Mouse (Mus musculus) MEL (cell line): ENCODE data around the gene Serhl. TPM values are rescaled to one million over a fixed set of nuclear protein-coding genes. Genes with fewer than 3 reads are reported as not detected.
A peak's percentile ranks its signal among the peaks of the same experiment; 100 is the strongest.

Source experiments
- DNase-seq: peaks from one replicate; pipeline ENCODE4 v3.0.0; 2011; ENCODE audit warnings: low read depth, low spot score
- H3K27ac ChIP-seq: 2 replicates; pipeline ENCODE4 v1.5.1; 2012; ENCODE audit warnings: low read depth, mild to moderate bottlenecking, control low read depth, low read length, moderate library complexity; ENCODE audit not compliant: control insufficient read depth
- H3K27me3 ChIP-seq, 2 experiments: fragments of 150-350 bp in 1 of 2; sonication (generic) in 1 of 2; 2 replicates each; pipeline ENCODE4 v1.6.1; 2012; ENCODE audit warnings: low read length in 2 of 2, mild to moderate bottlenecking in 2 of 2, improper control_type of control experiment in 1 of 2, moderate library complexity in 1 of 2; ENCODE audit not compliant: insufficient read depth in 2 of 2, control insufficient read depth in 1 of 2
- H3K36me3 ChIP-seq, 2 experiments: 2 replicates each; pipeline ENCODE4 v1.6.1; 2012 to 2014; ENCODE audit warnings: low read length in 2 of 2, improper control_type of control experiment in 1 of 2, inconsistent platforms in 1 of 2, mild to moderate bottlenecking in 1 of 2; ENCODE audit not compliant: insufficient read depth in 2 of 2, control insufficient read depth in 1 of 2
- H3K4me1 ChIP-seq, 2 experiments: fragments of 150-350 bp in 1 of 2; sonication (generic) in 1 of 2; 2 replicates each; pipeline ENCODE4 v1.6.1; 2012; ENCODE audit warnings: low read length in 2 of 2, improper control_type of control experiment in 1 of 2, mild to moderate bottlenecking in 1 of 2; ENCODE audit not compliant: insufficient read depth in 2 of 2, control insufficient read depth in 1 of 2
- H3K4me3 ChIP-seq, 2 experiments: fragments of 150-350 bp in 1 of 2; sonication (generic) in 1 of 2; 2 replicates each; pipeline ENCODE4 v1.5.1; 2012; ENCODE audit warnings: low read depth in 2 of 2, low read length in 2 of 2, mild to moderate bottlenecking in 2 of 2, moderate library complexity in 2 of 2, control low read depth in 1 of 2, improper control_type of control experiment in 1 of 2; ENCODE audit not compliant: control insufficient read depth in 1 of 2, insufficient read depth in 1 of 2
- H3K79me2 ChIP-seq: 2 replicates; pipeline ENCODE4 v1.6.1; 2012; ENCODE audit warnings: mild to moderate bottlenecking, low read length, moderate library complexity; ENCODE audit not compliant: control insufficient read depth, poor library complexity, insufficient read depth
- H3K9ac ChIP-seq: 2 replicates; pipeline ENCODE4 v1.6.1; 2012; ENCODE audit warnings: low read depth, mild to moderate bottlenecking, control low read depth, low read length, moderate library complexity; ENCODE audit not compliant: control insufficient read depth, poor library complexity, severe bottlenecking
- H3K9me3 ChIP-seq: fragments of 150-350 bp; sonication (generic); replicated peaks from 2 replicates; pipeline ENCODE4 v1.6.1; 2012; ENCODE audit warnings: mild to moderate bottlenecking, low read length, improper control_type of control experiment, moderate library complexity; ENCODE audit not compliant: insufficient read depth
- CHD1 ChIP-seq: IDR thresholded peaks from 2 replicates; pipeline ENCODE4 v1.6.1; 2012; ENCODE audit warnings: low read depth, mild to moderate bottlenecking, inconsistent platforms, low read length, improper control_type of control experiment
- CHD2 ChIP-seq: IDR thresholded peaks from 2 replicates; pipeline ENCODE4 v1.6.1; 2011; ENCODE audit warnings: low read length, improper control_type of control experiment
- CTCF ChIP-seq, 3 experiments: IDR thresholded peaks in 2 of 3; conservative IDR thresholded peaks in 1 of 3; 2 replicates each; pipeline ENCODE4 v1.5.1; 2011 to 2012; ENCODE audit warnings: low read length in 3 of 3, low read depth in 2 of 3, mild to moderate bottlenecking in 2 of 3, improper control_type of control experiment in 1 of 3, inconsistent platforms in 1 of 3, mixed read lengths in 1 of 3, moderate library complexity in 1 of 3; ENCODE audit not compliant: control insufficient read depth in 1 of 3, insufficient read depth in 1 of 3, poor library complexity in 1 of 3, severe bottlenecking in 1 of 3
- E2F4 ChIP-seq: IDR thresholded peaks from 2 replicates; pipeline ENCODE4 v1.6.1; 2011; ENCODE audit warnings: low read depth, low read length, improper control_type of control experiment, borderline replicate concordance
- ELF1 ChIP-seq: IDR thresholded peaks from 2 replicates; pipeline ENCODE4 v1.6.1; 2014; ENCODE audit warnings: low read depth, mild to moderate bottlenecking, inconsistent platforms, low read length, improper control_type of control experiment, moderate library complexity
- ETS1 ChIP-seq: IDR thresholded peaks from 2 replicates; pipeline ENCODE4 v1.6.1; 2012; ENCODE audit warnings: low read depth, mild to moderate bottlenecking, inconsistent platforms, low read length, improper control_type of control experiment, moderate library complexity
- GATA1 ChIP-seq: IDR thresholded peaks from 2 replicates; pipeline ENCODE4 v1.6.1; 2011; ENCODE audit warnings: low read depth, low read length, improper control_type of control experiment
- JUND ChIP-seq: IDR thresholded peaks from 2 replicates; pipeline ENCODE4 v1.6.1; 2011; ENCODE audit warnings: low read depth, mild to moderate bottlenecking, improper control_type of control experiment, low read length
- KAT2A ChIP-seq: conservative IDR thresholded peaks from 2 replicates; pipeline ENCODE4 v1.6.1; 2012; ENCODE audit warnings: low read depth, low read length, improper control_type of control experiment, inconsistent platforms
- MAX ChIP-seq: IDR thresholded peaks from 2 replicates; pipeline ENCODE4 v1.6.1; 2011; ENCODE audit warnings: low read length, improper control_type of control experiment
- MAZ ChIP-seq: IDR thresholded peaks from 2 replicates; pipeline ENCODE4 v1.6.1; 2012; ENCODE audit warnings: low read depth, mild to moderate bottlenecking, inconsistent platforms, low read length, improper control_type of control experiment
- MYC ChIP-seq: IDR thresholded peaks from 2 replicates; pipeline ENCODE4 v1.6.1; 2011; ENCODE audit warnings: low read depth, mild to moderate bottlenecking, low read length, improper control_type of control experiment, moderate library complexity
- NELFE ChIP-seq: IDR thresholded peaks from 2 replicates; pipeline ENCODE4 v1.6.1; 2011; ENCODE audit warnings: low read depth, low read length, improper control_type of control experiment
- POLR2A ChIP-seq, 2 experiments: IDR thresholded peaks; 2 replicates each; pipeline ENCODE4 v1.6.1; 2011 to 2012; ENCODE audit warnings: low read length in 2 of 2, mild to moderate bottlenecking in 2 of 2, control low read depth in 1 of 2, improper control_type of control experiment in 1 of 2, low read depth in 1 of 2, moderate library complexity in 1 of 2; ENCODE audit not compliant: control insufficient read depth in 1 of 2, insufficient read depth in 1 of 2, poor library complexity in 1 of 2
- POLR2AphosphoS5 ChIP-seq: IDR thresholded peaks from 2 replicates; pipeline ENCODE4 v1.6.1; 2012; ENCODE audit warnings: low read depth, borderline replicate concordance, mild to moderate bottlenecking, inconsistent platforms, low read length, moderate library complexity, mixed read lengths
- SIN3A ChIP-seq: IDR thresholded peaks from 2 replicates; pipeline ENCODE4 v1.6.1; 2012; ENCODE audit warnings: low read length, improper control_type of control experiment, inconsistent platforms
- SMC3 ChIP-seq: IDR thresholded peaks from 2 replicates; pipeline ENCODE4 v1.6.1; 2011; ENCODE audit warnings: low read depth, low read length, improper control_type of control experiment
- TAL1 ChIP-seq: IDR thresholded peaks from 2 replicates; pipeline ENCODE4 v1.6.1; 2012; ENCODE audit warnings: mild to moderate bottlenecking, inconsistent platforms, low read length, moderate library complexity, mixed read lengths
- TBP ChIP-seq: IDR thresholded peaks from 2 replicates; pipeline ENCODE4 v1.8.0; 2011; ENCODE audit warnings: low read depth, low read length, improper control_type of control experiment
- TCF12 ChIP-seq: IDR thresholded peaks from 2 replicates; pipeline ENCODE4 v1.6.1; 2014; ENCODE audit warnings: low read depth, mild to moderate bottlenecking, inconsistent platforms, low read length, improper control_type of control experiment, moderate library complexity
- USF1 ChIP-seq: IDR thresholded peaks from 2 replicates; pipeline ENCODE4 v1.6.1; 2014; ENCODE audit warnings: low read depth, mild to moderate bottlenecking, inconsistent platforms, low read length, improper control_type of control experiment, moderate library complexity
- USF2 ChIP-seq, 2 experiments: IDR thresholded peaks; 2 replicates each; pipeline ENCODE4 v1.6.1; 2011 to 2012; ENCODE audit warnings: improper control_type of control experiment in 2 of 2, low read length in 2 of 2, borderline replicate concordance in 1 of 2, inconsistent platforms in 1 of 2, low read depth in 1 of 2, mild to moderate bottlenecking in 1 of 2; ENCODE audit not compliant: insufficient read depth in 1 of 2
- ZC3H11A ChIP-seq: IDR thresholded peaks from 2 replicates; pipeline ENCODE4 v1.6.1; 2012; ENCODE audit warnings: low read depth, mild to moderate bottlenecking, inconsistent platforms, low read length, improper control_type of control experiment
- ZMIZ1 ChIP-seq: IDR thresholded peaks from 2 replicates; pipeline ENCODE4 v1.6.1; 2012; ENCODE audit warnings: low read depth, mild to moderate bottlenecking, inconsistent platforms, low read length, improper control_type of control experiment, moderate library complexity
- polyA plus RNA-seq, 2 experiments: library from polyadenylated mRNA; stranded (reverse) in 1 of 2; unstranded in 1 of 2; fragments of >175 nt in 1 of 2; fragments of >200 nt in 1 of 2; gene quantifications; 2 replicates each; pipeline versions ENCODE4 v1.2.1 to v1.2.4; 2012; ENCODE audit warnings: low replicate concordance in 2 of 2, low read depth in 1 of 2; ENCODE audit not compliant: insufficient read length in 2 of 2, insufficient read depth in 1 of 2, missing spikeins in 1 of 2
- total RNA-seq: library from RNA; depleted of rRNA; stranded (reverse); fragments of 300-350 nt; gene quantifications from 2 replicates; pipeline ENCODE4 v1.2.3, GENCODE M21; 2012

The Serhl gene
- total and polyA plus RNA-seq, 3 experiments = 19.6 to 57.3 TPM; not detected in 1

DNA sequence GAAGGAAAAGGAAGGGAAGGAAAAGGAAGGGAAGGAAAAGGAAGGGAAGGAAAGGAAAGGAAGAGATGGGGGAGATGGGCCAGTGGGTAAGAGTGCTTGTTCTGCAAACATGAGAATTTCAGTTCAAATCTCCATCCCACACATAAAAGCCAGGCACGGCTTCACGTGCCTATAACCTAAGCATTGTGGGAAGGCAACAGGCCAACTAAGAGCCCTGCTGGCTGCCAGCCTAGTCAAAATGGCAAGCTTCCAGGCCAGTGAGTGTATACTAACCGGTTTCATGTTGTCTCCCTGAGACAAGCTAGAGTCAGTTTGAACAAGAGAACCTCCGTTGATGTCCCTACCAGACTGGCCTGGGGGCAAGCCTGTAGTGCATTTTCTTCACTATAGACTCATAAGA lies 23.8 kb upstream of the Serhl start (continued):
- TF ChIP-seq CHD1 (no peak), E2F4 (no peak), ZMIZ1 (no peak), POLR2AphosphoS5 (no peak), MYC (no peak), TBP (no peak), JUND (no peak), ZC3H11A (no peak), CTCF (IDR thresholded peaks at IDR 0.05 in 2 of 3, conservative IDR thresholded peaks at IDR 0.05 in 1 of 3; ENCODE audit: control insufficient read depth in 1 of 3, insufficient read depth in 1 of 3, low read depth in 2 of 3, low read length in 3 of 3, poor library complexity in 1 of 3, severe bottlenecking in 1 of 3) (no peak), TCF12 (0 out of 2 replicates have a peak, but pooled peaks have one; percentile 8), POLR2A (IDR thresholded peaks at IDR 0.05; ENCODE audit: control insufficient read depth in 1 of 2, insufficient read depth in 1 of 2, low read depth in 1 of 2, low read length in 2 of 2, poor library complexity in 1 of 2) (no peak), KAT2A (no peak), CHD2 (no peak), MAZ (no peak), ETS1 (peak; percentile 41; the same call in 1 of the 2 replicates), MAX (0 out of 2 replicates have a peak, but pooled peaks have one; percentile 33), NELFE (no peak), GATA1 (no peak), USF1 (peak; percentile 77), ELF1 (no peak), SIN3A (no peak), TAL1 (no peak), USF2 (IDR thresholded peaks at IDR 0.05; ENCODE audit: borderline replicate concordance in 1 of 2, insufficient read depth in 1 of 2, low read depth in 1 of 2, low read length in 2 of 2) (no peak), SMC3 (no peak)

GRCm38 (mm10) chr15:83068270-83068669 lies 21.0 kb upstream of the Serhl start:
- Histone ChIP-seq H3K36me3 (no peaks in the 10 kb centered on the region; a peak in 1 of 4 replicates), H3K4me3 (no peak overlapping the region), H3K9me3 (no peaks in the 10 kb centered on the region), H3K9ac (no peak overlapping the region), H3K27ac (no peak overlapping the region), H3K4me1 (no peaks in the 10 kb centered on the region; a peak in 1 of 4 replicates), H3K79me2 (no peaks in the 10 kb centered on the region), H3K27me3 (no peaks in the 10 kb centered on the region)
- DNase-seq = no peak
- TF ChIP-seq TCF12 = no peak
- TF ChIP-seq KAT2A = no peak
